22 mouse cellular contexts compared by ENCODE assay signal in the genomic region with DNA sequence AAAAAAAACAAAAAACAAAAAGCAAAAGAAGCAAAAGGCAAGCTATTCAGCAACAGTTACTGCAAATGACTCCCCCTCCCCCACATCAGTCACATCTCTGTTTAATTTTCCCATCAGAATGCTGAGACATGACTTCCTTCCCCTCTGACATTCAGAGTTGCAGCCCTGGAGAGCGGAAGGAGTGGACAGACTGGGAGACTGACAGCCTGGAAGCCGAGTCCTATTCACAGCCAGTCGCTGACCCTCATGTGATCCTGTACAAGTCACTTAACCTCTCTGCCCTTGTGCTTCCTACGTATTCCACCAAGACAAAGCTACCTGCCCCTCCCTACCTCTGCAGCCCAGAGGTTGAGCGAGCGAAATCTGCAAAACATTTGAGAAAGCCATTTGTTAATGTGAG.
DNase-seq lines count a peak whose midpoint lies in the region; ATAC-seq and TF ChIP-seq lines count a peak whose summit lies in the region.
"Had no signal": no experiment of that assay in that cellular context is flagged by ENCODE, and none has a peak within 500 bp of the region (broad histone marks: within the 10 kb centered on the region; RNA-seq: fewer than 3 reads in every experiment).

No protein-coding gene starts in this region.

- no peak overlapping the region for H3K4me3 ChIP-seq in midbrain, embryonic 14.5 days (replicated peaks; ENCODE audit: low read depth, low read length)
- H3K4me3 ChIP-seq in midbrain, embryonic 13.5 days (replicated peaks) = no peak overlapping the region
- H3K4me3 ChIP-seq in embryonic facial prominence, embryonic 11.5 days (ENCODE audit: low read depth, low read length) = no peak overlapping the region
- no peak overlapping the region for H3K4me3 ChIP-seq in intestine, postnatal 0 days (ENCODE audit: low read depth, low read length)
- no peak overlapping the region for H3K4me3 ChIP-seq in forebrain, embryonic 12.5 days (replicated peaks)
- H3K4me3 ChIP-seq: embryonic facial prominence, embryonic 15.5 days; forebrain, embryonic 13.5 days; heart, embryonic 10.5 days; hindbrain, embryonic 15.5 days had no signal

- H3K9ac ChIP-seq in midbrain, embryonic 14.5 days (replicated peaks; ENCODE audit: low read length) = no peak overlapping the region
- H3K9ac ChIP-seq in midbrain, embryonic 13.5 days (replicated peaks) = no peak overlapping the region
- no peak overlapping the region for H3K9ac ChIP-seq in embryonic facial prominence, embryonic 11.5 days (replicated peaks; ENCODE audit: low read length)
- no peak overlapping the region for H3K9ac ChIP-seq in intestine, postnatal 0 days (ENCODE audit: low read depth, low read length)
- no peak overlapping the region for H3K9ac ChIP-seq in forebrain, embryonic 12.5 days
- H3K9ac ChIP-seq: embryonic facial prominence, embryonic 15.5 days; forebrain, embryonic 13.5 days; hindbrain, embryonic 15.5 days; liver, embryonic 14.5 days had no signal

- no peaks in the 10 kb centered on the region for H3K36me3 ChIP-seq in midbrain, embryonic 14.5 days (ENCODE audit: control insufficient read depth, insufficient read depth, low read length)
- H3K36me3 ChIP-seq in midbrain, embryonic 13.5 days = no peaks in the 10 kb centered on the region
- no peaks in the 10 kb centered on the region for H3K36me3 ChIP-seq in embryonic facial prominence, embryonic 11.5 days (replicated peaks; ENCODE audit: control insufficient read depth, insufficient read depth, low read depth, low read length)
- no peaks in the 10 kb centered on the region for H3K36me3 ChIP-seq in intestine, postnatal 0 days (ENCODE audit: control insufficient read depth, insufficient read depth)
- no peaks in the 10 kb centered on the region for H3K36me3 ChIP-seq in forebrain, embryonic 12.5 days (replicated peaks)
- H3K36me3 ChIP-seq: embryonic facial prominence, embryonic 15.5 days; G1E; heart, embryonic 10.5 days; hindbrain, embryonic 15.5 days had no signal

- ATAC-seq in midbrain, embryonic 14.5 days (ENCODE audit: low FRiP score, low TSS enrichment) = no peak
- no peak for ATAC-seq in midbrain, embryonic 13.5 days
- no peak for ATAC-seq in embryonic facial prominence, embryonic 11.5 days (replicated peaks; ENCODE audit: insufficient number of reproducible peaks, low FRiP score, low TSS enrichment, low read depth)
- no peak for ATAC-seq in intestine, postnatal 0 days
- ATAC-seq in forebrain, embryonic 12.5 days (ENCODE audit: low FRiP score) = no peak
- ATAC-seq: forebrain, embryonic 13.5 days had no signal

- no peak overlapping the region for H3K27ac ChIP-seq in midbrain, embryonic 14.5 days (replicated peaks; ENCODE audit: low read depth, low read length)
- no peak overlapping the region for H3K27ac ChIP-seq in midbrain, embryonic 13.5 days
- no peak overlapping the region for H3K27ac ChIP-seq in embryonic facial prominence, embryonic 11.5 days (replicated peaks; ENCODE audit: low read depth, low read length)
- H3K27ac ChIP-seq in intestine, postnatal 0 days (ENCODE audit: low read depth, low read length) = no peak overlapping the region
- H3K27ac ChIP-seq in forebrain, embryonic 12.5 days = no peak overlapping the region
- H3K27ac ChIP-seq: embryonic facial prominence, embryonic 15.5 days; forebrain, embryonic 13.5 days; heart, embryonic 10.5 days; hindbrain, embryonic 15.5 days; liver, embryonic 14.5 days; stomach, postnatal 0 days had no signal

- H3K9me3 ChIP-seq in midbrain, embryonic 14.5 days (ENCODE audit: control insufficient read depth, low read length) = no peaks in the 10 kb centered on the region
- H3K9me3 ChIP-seq in midbrain, embryonic 13.5 days = no peaks in the 10 kb centered on the region
- no peaks in the 10 kb centered on the region for H3K9me3 ChIP-seq in embryonic facial prominence, embryonic 11.5 days (replicated peaks; ENCODE audit: control insufficient read depth, low read length)
- H3K9me3 ChIP-seq in intestine, postnatal 0 days (ENCODE audit: control insufficient read depth) = no peaks in the 10 kb centered on the region
- no peaks in the 10 kb centered on the region for H3K9me3 ChIP-seq in forebrain, embryonic 12.5 days
- H3K9me3 ChIP-seq: embryonic facial prominence, embryonic 15.5 days; forebrain, embryonic 13.5 days; heart, embryonic 10.5 days; hindbrain, embryonic 15.5 days had no signal

- no peaks in the 10 kb centered on the region for H3K27me3 ChIP-seq in midbrain, embryonic 14.5 days (ENCODE audit: control insufficient read depth, insufficient read depth, low read length)
- H3K27me3 ChIP-seq in midbrain, embryonic 13.5 days = peaks cover 14% of the 10 kb centered on the region; the same call in 1 of the 2 replicates
- H3K27me3 ChIP-seq in embryonic facial prominence, embryonic 11.5 days (ENCODE audit: control insufficient read depth, insufficient read depth, low read length) = no peaks in the 10 kb centered on the region
- no peaks in the 10 kb centered on the region for H3K27me3 ChIP-seq in intestine, postnatal 0 days (replicated peaks; ENCODE audit: control insufficient read depth, insufficient read depth, low read length)
- peaks cover 28% of the 10 kb centered on the region for H3K27me3 ChIP-seq in forebrain, embryonic 12.5 days
- H3K27me3 ChIP-seq: embryonic facial prominence, embryonic 15.5 days; hindbrain, embryonic 15.5 days had no signal

- TF ChIP-seq CTCF in intestine, postnatal 0 days (IDR thresholded peaks at IDR 0.05; ENCODE audit: low read depth) = no peak

- DNase-seq in kidney, postnatal 14 days = peak; percentile 30
- no peak for DNase-seq in kidney, adult 8-10 months
- peak; percentile 16 for DNase-seq in midbrain, embryonic 14.5 days
- peak; percentile 20 for DNase-seq in embryonic facial prominence, embryonic 11.5 days (ENCODE audit: low spot score)
- no peak for DNase-seq in Muller cell, postnatal 12 days (ENCODE audit: inconsistent ontology term)
- DNase-seq: adrenal gland, postnatal 10 days; cerebellum, adult 18-20 months; cerebellum, postnatal 36 days; gastrocnemius, postnatal 36 days; heart, postnatal 10 days; kidney, adult 18-20 months; right cerebral cortex, postnatal 25 days had no signal

- H3K4me1 ChIP-seq in midbrain, embryonic 14.5 days (ENCODE audit: control insufficient read depth, insufficient read depth, low read length) = peaks cover 9% of the 10 kb centered on the region; the same call in 1 of the 2 replicates
- peaks cover 17% of the 10 kb centered on the region for H3K4me1 ChIP-seq in midbrain, embryonic 13.5 days (replicated peaks)
- H3K4me1 ChIP-seq in embryonic facial prominence, embryonic 11.5 days (ENCODE audit: control insufficient read depth, insufficient read depth, low read length) = no peaks in the 10 kb centered on the region
- H3K4me1 ChIP-seq in intestine, postnatal 0 days (replicated peaks; ENCODE audit: control insufficient read depth, insufficient read depth, low read length) = no peaks in the 10 kb centered on the region
- H3K4me1 ChIP-seq in forebrain, embryonic 12.5 days = peaks cover 16% of the 10 kb centered on the region
- H3K4me1 ChIP-seq: embryonic facial prominence, embryonic 15.5 days had no signal

- 19% methylated on average over 6 of the region's 6 CpGs for WGBS in midbrain, embryonic 14.5 days
- 17% methylated on average over 6 of the region's 6 CpGs for WGBS in midbrain, embryonic 13.5 days
- WGBS in embryonic facial prominence, embryonic 11.5 days = 11% methylated on average over 6 of the region's 6 CpGs
- 39% methylated on average over 6 of the region's 6 CpGs for WGBS in intestine, postnatal 0 days
- 15% methylated on average over 6 of the region's 6 CpGs for WGBS in forebrain, embryonic 12.5 days

- H3K4me2 ChIP-seq in midbrain, embryonic 14.5 days (ENCODE audit: low read length) = no peak overlapping the region
- H3K4me2 ChIP-seq in midbrain, embryonic 13.5 days (replicated peaks) = no peak overlapping the region
- no peak overlapping the region for H3K4me2 ChIP-seq in embryonic facial prominence, embryonic 11.5 days (ENCODE audit: low read depth, low read length)
- no peak overlapping the region for H3K4me2 ChIP-seq in intestine, postnatal 0 days (replicated peaks; ENCODE audit: low read depth)
- H3K4me2 ChIP-seq in forebrain, embryonic 12.5 days = no peak overlapping the region
- H3K4me2 ChIP-seq: embryonic facial prominence, embryonic 15.5 days; forebrain, embryonic 13.5 days; hindbrain, embryonic 15.5 days had no signal

Comparison
In these comparisons a context has a peak if more than half of its experiments do, and no peak if none do; other contexts are left out.
1. DNase-seq: peak in kidney, postnatal 14 days (single experiment), midbrain, embryonic 14.5 days (single experiment) and embryonic facial prominence, embryonic 11.5 days (single experiment); none in kidney, adult 8-10 months (0 of 2) and Muller cell, postnatal 12 days (single experiment).